Mouse (Mus musculus): ENCODE results near the gene Cmc2. TPM values are rescaled to one million over a fixed set of nuclear protein-coding genes. Genes with fewer than 3 reads are reported as not detected.

The Cmc2 gene
- total RNA-seq, 4 experiments from 2014 or later, result 12.9 to 18.6 (median 16.0) TPM

- no peak for DNase-seq (ENCODE audit: low spot score in 2 of 2)
Measured at GRCm38 (mm10) chr8:116852042-116852441, 69.2 kb downstream of the Cmc2 start.

GRCm38 (mm10) chr8:116848042-116848441 is 73.2 kb downstream of the Cmc2 start:
- DNase-seq (ENCODE audit: low spot score in 2 of 2), result peak in 1 of 2 experiments; percentile 34

GRCm38 (mm10) chr8:116842678-116843077 is 78.6 kb downstream of the Cmc2 start:
- no peak for DNase-seq (ENCODE audit: low spot score in 2 of 2)

Other genes starting within 250 kb of the Cmc2 start
- 10 to 100 TPM; 13.9 to 16.7 (median 15.5) TPM for gene Cdyl2, start 188.5 kb downstream of the Cmc2 start, total RNA-seq (2022)
- gene Cenpn, start 275 bp upstream of the Cmc2 start, total RNA-seq (2022), result 1 to 10 TPM; 1.7 to 3.6 (median 2.7) TPM
- gene Atmin, start 21.9 kb upstream of the Cmc2 start, total RNA-seq (2022), result 10 to 100 TPM; 66.7 to 75.1 (median 71.3) TPM
- 10 to 100 TPM; 10.7 to 11.9 (median 11.3) TPM for gene 1700030J22Rik, start 57.5 kb upstream of the Cmc2 start, total RNA-seq (2022)
- gene Gcsh, start 72.1 kb upstream of the Cmc2 start, total RNA-seq (2022), result 10 to 100 TPM; 40.5 to 44.8 (median 42.6) TPM
- gene Pkd1l2, start 161.0 kb upstream of the Cmc2 start, total RNA-seq (2022), result under 1 TPM; 0.07 to 0.23 (median 0.09) TPM
- not detected for gene Bco1, start 174.4 kb upstream of the Cmc2 start, total RNA-seq (2022)
- 10 to 100 TPM; 17.0 to 18.2 (median 17.5) TPM for gene Gan, start 236.7 kb upstream of the Cmc2 start, total RNA-seq (2022)

Data from left cerebral cortex, adult 8-10 months (tissue).